Mouse (Mus musculus): Measurements from ENCODE around the gene Hsd17b12.

GRCm38 (mm10) chr2:94157592-94158519 is at the start of gene Hsd17b12:
- no peak for TF ChIP-seq MYOG (IDR thresholded peaks at IDR 0.05; ENCODE audit: control insufficient read depth, extremely low read depth, insufficient read length)
- no peak for TF ChIP-seq CTCF (IDR thresholded peaks at IDR 0.05; ENCODE audit: control insufficient read depth, insufficient read depth, insufficient read length)
